Mouse (Mus musculus): ENCODE measurements around the gene Hif1an. TPM values are rescaled to one million over a fixed set of nuclear protein-coding genes. Genes with fewer than 3 reads are reported as not detected.

The Hif1an gene
- polyA plus RNA-seq (2015; fragmentation: Nextera tagmentation; extraction: Ambion mirVana): 10.3 and 15.4 TPM in 2 replicates

GRCm38 (mm10) chr19:44562652-44563206, at the start of gene Hif1an:
Gene Hif1an, plus strand, starts transcription at chr19:44562850.

DNA sequence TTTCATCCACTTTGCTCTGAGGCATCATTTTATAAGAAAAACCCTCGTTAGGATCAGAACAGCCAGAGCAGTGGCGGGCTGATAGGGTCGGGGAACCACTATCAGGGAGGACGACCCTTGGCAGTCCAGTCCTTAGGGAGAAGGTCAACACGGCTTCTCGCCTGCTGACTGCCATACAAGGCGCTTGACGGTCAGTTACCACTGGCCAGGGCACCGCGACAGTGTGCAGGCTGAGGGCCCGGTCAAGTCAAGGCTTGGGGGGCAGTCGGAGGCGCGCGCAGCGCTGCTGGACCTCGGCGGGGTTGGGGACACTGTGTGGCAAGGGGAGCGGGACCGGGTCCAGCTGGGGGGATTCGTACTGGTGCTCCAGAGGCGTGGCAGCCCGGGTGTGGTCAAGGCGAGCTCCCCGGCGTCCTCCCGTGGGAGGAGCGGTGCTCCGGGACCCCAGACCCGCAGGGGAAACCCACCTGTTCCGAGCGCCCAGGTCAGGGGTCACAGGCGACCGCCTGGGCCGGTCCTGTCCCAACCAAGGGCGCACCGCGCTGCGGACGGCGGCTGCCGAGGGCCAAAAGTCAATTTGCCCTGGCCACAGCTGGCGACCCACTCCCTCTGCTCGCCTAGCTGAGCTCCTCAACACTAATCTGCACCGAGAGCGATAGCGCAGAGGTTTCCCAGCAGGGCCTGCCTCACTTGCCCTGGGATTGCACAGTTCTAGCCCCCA, 17.2 kb upstream of the Hif1an start, which contains the start of gene Sec31b:
TSS of gene Sec31b (minus strand) at position 544 of the 721 bp plus-strand sequence.

GRCm38 (mm10) chr19:44552731-44553130, 9.9 kb upstream of the Hif1an start, which contains the start of gene Gm20538:
Gene Gm20538, minus strand, starts transcription at chr19:44552831.

DNA sequence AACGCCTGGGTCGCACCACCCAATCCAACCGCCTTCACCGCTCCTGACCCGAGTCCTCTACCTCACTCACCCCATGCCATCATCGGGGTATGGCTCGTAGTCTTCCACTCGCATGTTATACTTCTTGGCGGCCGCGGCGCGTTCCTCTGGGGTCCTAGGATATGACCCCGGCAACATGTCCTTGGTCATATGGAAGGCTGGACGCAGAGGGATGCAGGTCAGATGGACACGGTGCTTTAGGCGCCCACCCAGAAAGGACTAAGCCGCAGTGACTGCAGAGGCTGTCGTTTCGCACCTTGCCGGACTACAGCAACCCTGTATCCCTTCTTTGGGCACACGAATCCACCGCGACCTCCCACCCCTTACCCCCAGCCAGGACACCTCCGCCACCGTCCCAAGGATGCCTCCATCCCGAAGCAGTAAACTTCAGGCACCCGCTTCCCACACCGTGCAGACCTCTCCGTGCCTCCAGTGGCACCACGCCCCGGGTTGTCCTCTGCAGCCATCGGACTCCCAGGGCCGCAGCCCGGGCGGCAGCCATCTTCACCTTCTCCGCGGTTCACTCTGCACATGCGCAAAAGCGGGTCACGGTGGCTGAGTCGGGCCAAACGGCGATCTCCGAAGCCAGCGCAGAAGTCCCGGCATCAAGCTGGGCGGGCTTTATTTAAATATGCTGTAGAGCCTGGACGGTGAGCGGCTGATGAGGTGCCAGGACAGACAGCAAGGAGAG, 7.6 kb upstream of the Hif1an start, which contains the start of gene Ndufb8:
TSS of gene Ndufb8 (minus strand) at position 580 of the 730 bp plus-strand sequence.

Other genes starting within 250 kb of the Hif1an start
- gene Scd4, start 229.8 kb upstream of the Hif1an start, polyA plus RNA-seq (2015; fragmentation: Nextera tagmentation; extraction: Ambion mirVana): 0.08 and 0.16 TPM in 2 replicates
- 5.1 and 7.4 TPM in 2 replicates for gene Scd1, start 155.0 kb upstream of the Hif1an start, polyA plus RNA-seq (2015; fragmentation: Nextera tagmentation; extraction: Ambion mirVana)
- not detected in 2 replicates for gene Wnt8b, start 69.4 kb upstream of the Hif1an start, polyA plus RNA-seq (2015; fragmentation: Nextera tagmentation; extraction: Ambion mirVana)
- gene Sec31b, start 17.0 kb upstream of the Hif1an start, polyA plus RNA-seq (2015; fragmentation: Nextera tagmentation; extraction: Ambion mirVana): 0.90 and 2.2 TPM in 2 replicates
- not detected in 2 replicates for gene Gm20538, start 10.0 kb upstream of the Hif1an start, polyA plus RNA-seq (2015; fragmentation: Nextera tagmentation; extraction: Ambion mirVana)
- 583 and 768 TPM in 2 replicates for gene Ndufb8, start 7.4 kb upstream of the Hif1an start, polyA plus RNA-seq (2015; fragmentation: Nextera tagmentation; extraction: Ambion mirVana)
- 0.33 and 4.6 TPM in 2 replicates for gene Pax2, start 193.2 kb downstream of the Hif1an start, polyA plus RNA-seq (2015; fragmentation: Nextera tagmentation; extraction: Ambion mirVana)

Measured in adrenal gland, postnatal 0 days (tissue).